Mouse (Mus musculus) lung, postnatal 0 days (tissue): ENCODE measurements around the gene Brd4. TPM values are rescaled to one million over a fixed set of nuclear protein-coding genes. Genes with fewer than 3 reads are reported as not detected.
A peak's percentile ranks its signal among the peaks of the same experiment; 100 is the strongest.

Source experiments
- ATAC-seq: fragments of 200-750 bp; cut with Nextera tagmentation; 2 replicates; pipeline ENCODE4 v1.8.0; 2017; ENCODE audit warnings: moderate library complexity
- DNase-seq: peaks from one replicate; pipeline ENCODE4 v3.0.0-alpha.2; 2016; ENCODE audit warnings: low spot score
- H3K27ac ChIP-seq: fragments of 300-500 bp; sonication (generic); 2 replicates; pipeline ENCODE4 v1.5.1; 2014; ENCODE audit warnings: antibody characterized with exemption, mild to moderate bottlenecking, low read length, mixed read lengths
- H3K27me3 ChIP-seq: fragments of 300-500 bp; sonication (generic); replicated peaks from 2 replicates; pipeline ENCODE4 v1.6.1; 2014; ENCODE audit warnings: low read length, mixed read lengths; ENCODE audit not compliant: insufficient read depth
- H3K36me3 ChIP-seq: fragments of 300-500 bp; sonication (generic); 2 replicates; pipeline ENCODE4 v1.6.1; 2014; ENCODE audit warnings: low read length, mixed read lengths; ENCODE audit not compliant: insufficient read depth
- H3K4me1 ChIP-seq: fragments of 300-500 bp; sonication (generic); 2 replicates; pipeline ENCODE4 v1.6.1; 2014; ENCODE audit warnings: antibody characterized with exemption, low read depth, low read length, mixed read lengths; ENCODE audit not compliant: insufficient read depth
- H3K4me2 ChIP-seq: fragments of 300-500 bp; sonication (generic); replicated peaks from 2 replicates; pipeline ENCODE4 v1.6.1; 2014; ENCODE audit warnings: low read depth, mild to moderate bottlenecking, low read length, moderate library complexity, mixed read lengths
- H3K4me3 ChIP-seq: fragments of 300-500 bp; sonication (generic); 2 replicates; pipeline ENCODE4 v1.5.1; 2014; ENCODE audit warnings: low read depth, low read length
- H3K9ac ChIP-seq: fragments of 300-500 bp; sonication (generic); replicated peaks from 2 replicates; pipeline ENCODE4 v1.6.1; 2014; ENCODE audit warnings: low read depth, mild to moderate bottlenecking
- H3K9me3 ChIP-seq: fragments of 300-500 bp; sonication (generic); 2 replicates; pipeline ENCODE4 v1.6.1; 2016; ENCODE audit warnings: low read length, mixed read lengths
- CTCF ChIP-seq: IDR thresholded peaks from 2 replicates; pipeline ENCODE4 v1.5.1; 2016; ENCODE audit warnings: antibody characterized with exemption, mild to moderate bottlenecking
- EP300 ChIP-seq: IDR thresholded peaks from 2 replicates; pipeline ENCODE4 v1.6.1; 2016; ENCODE audit warnings: antibody characterized with exemption, mild to moderate bottlenecking, control low read depth
- WGBS: fragments of 180-500 bp; shearing (Covaris S2); extraction: QIAGEN DNeasy Blood & Tissue Kit; methylation state at CpG from one replicate; pipeline ENCODE4 v1.1.7; 2014; 5-methylcytosine and 5-hydroxymethylcytosine counted together
- polyA plus RNA-seq: library from polyadenylated mRNA; unstranded; fragments of >200 nt; fragmentation: Nextera tagmentation; extraction: Ambion mirVana; gene quantifications from 2 replicates; pipeline ENCODE4 v1.2.1, GENCODE M21; 2015

Gene Brd4
- polyA plus RNA-seq, 1 experiment from 2014 or later: 33.3 TPM

GRCm38 (mm10) chr17:32199796-32200195 is 84.7 kb downstream of the Brd4 start:
- ATAC-seq (no peak), DNase-seq (no peak)
- no peak overlapping the region for H3K27ac ChIP-seq
- no peaks in the 10 kb centered on the region for H3K4me1 ChIP-seq
- H3K4me2 ChIP-seq: no peak overlapping the region
- no peak overlapping the region for H3K9ac ChIP-seq
- no peaks in the 10 kb centered on the region for H3K27me3 ChIP-seq
- peaks cover 75% of the 10 kb centered on the region for H3K36me3 ChIP-seq
- no peaks in the 10 kb centered on the region for H3K9me3 ChIP-seq
- TF ChIP-seq EP300 (no peak), CTCF (no peak)
- 89% methylated on average over 2 of the region's 2 CpGs for WGBS
- no peak overlapping the region for H3K4me3 ChIP-seq

- H3K9me3 ChIP-seq: no peaks in the 10 kb centered on the region
- H3K27me3 ChIP-seq: no peaks in the 10 kb centered on the region
- H3K36me3 ChIP-seq: peaks cover 61% of the 10 kb centered on the region
- TF ChIP-seq EP300 (no peak), CTCF (no peak)
- H3K4me2 ChIP-seq: no peak overlapping the region
- ATAC-seq: peak; percentile 9; the same call in 1 of the 2 replicates
- H3K4me1 ChIP-seq: no peaks in the 10 kb centered on the region
- H3K4me3 ChIP-seq: no peak overlapping the region
- no peak overlapping the region for H3K27ac ChIP-seq
- WGBS: 84% methylated on average over 14 of the region's 14 CpGs
- H3K9ac ChIP-seq: no peak overlapping the region
- no peak for DNase-seq
These were observed 87.4 kb downstream of the Brd4 start for GRCm38 (mm10) chr17:32197156-32197555.

- H3K9ac ChIP-seq: no peak overlapping the region
- H3K4me2 ChIP-seq: no peak overlapping the region
- 80% methylated on average over 5 of the region's 5 CpGs for WGBS
- H3K9me3 ChIP-seq: no peaks in the 10 kb centered on the region
- H3K27me3 ChIP-seq: no peaks in the 10 kb centered on the region
- no peak for TF ChIP-seq CTCF
- TF ChIP-seq EP300: no peak
- no peak for ATAC-seq
- H3K27ac ChIP-seq: no peak overlapping the region
- DNase-seq: no peak
- H3K4me3 ChIP-seq: no peak overlapping the region
- no peaks in the 10 kb centered on the region for H3K4me1 ChIP-seq
- peaks cover 51% of the 10 kb centered on the region for H3K36me3 ChIP-seq
These were observed 88.8 kb downstream of the Brd4 start for GRCm38 (mm10) chr17:32195725-32196124.

DNA sequence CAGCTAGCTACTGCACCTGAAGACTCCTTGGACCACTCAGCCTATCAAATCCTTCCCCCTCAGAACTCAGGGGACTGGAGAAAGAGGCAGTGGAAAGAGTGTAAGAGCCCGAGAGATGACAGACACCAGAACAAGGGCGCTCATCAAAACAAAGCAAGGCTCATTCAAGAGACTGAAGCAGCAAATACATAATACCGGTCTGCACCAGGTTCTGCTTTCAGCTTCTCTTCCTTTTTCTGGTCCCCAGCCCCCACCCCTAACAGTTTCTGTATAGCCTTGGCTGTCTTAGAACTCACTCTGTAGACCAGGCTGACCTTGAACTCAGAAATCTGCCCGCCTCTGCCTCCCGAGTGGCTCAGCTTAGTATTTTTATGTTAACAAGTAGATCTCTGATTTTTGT is 91.5 kb downstream of the Brd4 start:
- no peak overlapping the region for H3K4me2 ChIP-seq
- H3K27ac ChIP-seq: no peak overlapping the region
- ATAC-seq (no peak), DNase-seq (no peak)
- H3K4me1 ChIP-seq: peaks cover 4% of the 10 kb centered on the region; the same call in 1 of the 2 replicates
- peaks cover 23% of the 10 kb centered on the region for H3K36me3 ChIP-seq
- no peak overlapping the region for H3K4me3 ChIP-seq
- H3K9ac ChIP-seq: no peak overlapping the region
- WGBS: 84% methylated on average over 5 of the region's 5 CpGs
- no peaks in the 10 kb centered on the region for H3K9me3 ChIP-seq
- no peak for TF ChIP-seq CTCF
- no peak for TF ChIP-seq EP300
- no peaks in the 10 kb centered on the region; the same call in 1 of the 2 replicates for H3K27me3 ChIP-seq

DNA sequence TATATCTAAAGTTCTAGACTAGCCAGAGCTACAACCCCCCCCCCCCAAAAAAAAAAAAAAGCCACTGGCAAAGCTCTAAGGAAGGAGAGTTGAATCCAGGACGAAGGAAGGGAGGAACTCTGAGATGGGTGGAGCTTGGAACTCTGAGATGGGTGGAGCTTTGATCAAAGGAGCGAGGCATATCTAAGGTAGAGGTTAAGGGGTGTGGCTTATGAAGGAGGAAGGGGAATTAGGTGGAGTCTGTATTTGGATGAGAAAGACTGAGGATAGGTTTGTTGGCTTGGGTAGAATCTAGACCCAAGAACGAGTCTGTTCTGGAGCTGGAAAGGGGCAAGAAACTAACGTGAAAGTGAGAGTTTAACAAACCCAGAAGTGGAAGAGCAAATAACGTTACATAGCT is 94.7 kb downstream of the Brd4 start:
- Histone ChIP-seq H3K4me2 (peak overlapping the region; percentile 51), H3K9ac (no peak overlapping the region), H3K27me3 (no peaks in the 10 kb centered on the region; the same call in 1 of the 2 replicates), H3K4me1 (peaks cover 4% of the 10 kb centered on the region; the same call in 1 of the 2 replicates), H3K36me3 (no peaks in the 10 kb centered on the region), H3K27ac (no peak overlapping the region), H3K9me3 (no peaks in the 10 kb centered on the region), H3K4me3 (no peak overlapping the region; the same call in 1 of the 2 replicates)
- TF ChIP-seq CTCF (no peak), EP300 (no peak)
- 18% methylated on average over 5 of the region's 5 CpGs for WGBS
- peak; percentile 58 for DNase-seq
- peak; percentile 73 for ATAC-seq

GRCm38 (mm10) chr17:32188863-32189636 is 95.5 kb downstream of the Brd4 start, which contains the start of gene Ephx3:
Gene Ephx3, minus strand, starts transcription at chr17:32189549.
- Histone ChIP-seq H3K9ac (no peak within 1 kb of the TSS), H3K4me3 (peak within 1 kb of the TSS; percentile 11), H3K36me3 (no peaks in the 10 kb centered on the region), H3K9me3 (no peaks in the 10 kb centered on the region), H3K27me3 (no peaks in the 10 kb centered on the region; the same call in 1 of the 2 replicates), H3K4me1 (peaks cover 4% of the 10 kb centered on the region; the same call in 1 of the 2 replicates), H3K27ac (no peak within 1 kb of the TSS), H3K4me2 (peak within 1 kb of the TSS; percentile 51)
- TF ChIP-seq EP300 (no peak), CTCF (no peak)
- 8% methylated on average over 42 of the region's 42 CpGs for WGBS
- ATAC-seq: peak; percentile 83
- peak; percentile 66 for DNase-seq
